In genomic region chr11:71995968-71996511, GRCm38 (mm10) we compare ENCODE assay signal across 1 mouse cellular context.
TF ChIP-seq lines count a peak whose summit lies in the region.

No protein-coding gene starts in this region.

TF ChIP-seq in CH12.LX, 34 proteins besides CTCF, POLR2A, EP300 and RAD21 (continued from another document):
- TF ChIP-seq NELFE (IDR thresholded peaks at IDR 0.05; ENCODE audit: low read depth, low read length): peak; percentile 32; the same call in 1 of the 2 replicates
- no peak for TF ChIP-seq NRF1 (IDR thresholded peaks at IDR 0.05; ENCODE audit: low read depth, low read length)
- TF ChIP-seq MXI1 (IDR thresholded peaks at IDR 0.05; ENCODE audit: low read depth, low read length): no peak
